Mouse (Mus musculus) lung, adult 2 months (tissue): ENCODE results near the gene Arfip2.

Experiments used
- CTCF ChIP-seq: fragments of 200-500 bp; IDR thresholded peaks from 2 replicates; pipeline ENCODE4 v1.5.1; 2011; ENCODE audit warnings: mild to moderate bottlenecking, low read length, control low read depth; ENCODE audit not compliant: insufficient read depth
- POLR2A ChIP-seq: fragments of 200-500 bp; IDR thresholded peaks from 2 replicates; pipeline ENCODE4 v1.6.1; 2011; ENCODE audit warnings: low read depth, mild to moderate bottlenecking, control low read depth, low read length, borderline replicate concordance; ENCODE audit errors: extremely low read depth

DNA sequence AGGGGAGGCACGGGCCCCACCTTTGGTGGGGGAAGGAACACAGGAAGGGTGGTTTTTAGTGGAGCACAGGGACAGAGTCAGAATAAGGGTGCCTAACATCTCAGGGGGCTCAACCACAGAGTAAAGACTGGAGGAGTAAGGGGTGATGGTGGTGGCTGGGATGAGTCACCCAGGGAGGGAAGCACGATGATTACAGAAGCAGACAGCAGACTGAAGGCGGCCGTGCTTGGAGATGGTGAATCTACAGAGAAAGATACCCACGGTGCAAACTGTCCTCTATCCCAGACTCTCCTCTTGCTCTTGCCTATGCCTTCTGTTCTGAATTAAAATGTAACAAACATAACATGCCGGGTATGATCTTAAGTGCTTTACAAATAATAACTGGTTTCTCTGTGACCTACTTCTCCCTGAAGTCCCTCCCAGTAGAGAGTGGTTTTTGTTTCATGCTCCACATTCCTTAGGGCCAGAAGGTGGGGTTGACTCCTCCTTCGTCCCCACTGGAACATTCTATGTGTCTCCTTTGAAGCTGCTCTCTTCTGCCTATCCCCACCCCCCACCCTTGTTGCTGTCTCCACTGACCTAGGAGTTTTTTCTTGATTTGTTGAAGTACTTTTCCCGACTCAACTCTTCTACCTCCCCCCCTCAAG, 18.4 kb downstream of the Arfip2 start:
- TF ChIP-seq CTCF (no peak), POLR2A (no peak)
